Mouse (Mus musculus): ENCODE measurements at regions not wholly inside any gene's neighbourhood (a gene's known extent, or its start where the extent isn't known, plus 50 kb on each side); places are given as distances from the start of the nearest gene placed in this dataset.

DNA sequence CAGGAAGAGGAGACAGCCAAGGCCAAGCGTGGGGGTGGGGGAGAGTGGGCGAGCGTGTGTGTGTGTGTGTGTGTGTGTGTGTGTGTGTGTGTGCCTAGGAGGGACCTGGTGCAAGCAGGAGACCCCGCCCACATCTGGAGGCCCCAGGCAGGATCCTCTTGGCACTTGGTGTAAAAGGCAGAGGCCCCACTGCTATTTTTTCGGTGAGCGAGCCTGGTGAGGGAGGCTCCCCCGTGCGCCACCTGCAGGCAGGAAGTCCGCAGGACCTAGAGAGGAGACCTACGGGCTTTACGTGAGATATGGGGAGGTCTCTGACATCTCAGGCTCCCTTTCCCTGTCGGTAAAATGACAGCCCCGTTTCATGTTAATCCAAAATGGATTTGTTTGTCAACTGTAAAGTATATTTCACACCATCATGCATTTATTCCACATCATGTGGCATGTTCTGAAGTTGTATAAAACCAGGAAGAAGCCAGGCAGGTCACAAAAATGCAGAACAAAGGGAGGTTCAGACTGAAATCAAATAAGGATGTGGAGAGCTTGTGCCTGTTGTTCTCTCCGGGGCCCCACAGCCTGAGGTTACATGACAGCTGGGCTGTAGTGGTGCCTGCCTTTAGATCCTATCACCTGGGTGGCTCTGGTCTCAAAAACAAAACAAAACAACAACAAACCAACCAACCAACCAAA is 89.3 kb upstream of the Tmpo start:
- peak; percentile 43; the same call in 1 of the 2 replicates for TF ChIP-seq CTCF (IDR thresholded peaks at IDR 0.05; ENCODE audit: borderline replicate concordance, insufficient read depth, low read depth, low read length)
- TF ChIP-seq POLR2A (IDR thresholded peaks at IDR 0.05; ENCODE audit: borderline replicate concordance, insufficient read depth, low read length) = no peak
